Mouse (Mus musculus) embryo, embryonic 11.5 days (tissue): ENCODE measurements around the gene Olfr790.

ENCODE experiments used
- DNase-seq: peaks from one replicate; pipeline ENCODE4 v3.0.0-alpha.2; 2012; ENCODE audit warnings: low read depth, low spot score

The Olfr790 gene

DNA sequence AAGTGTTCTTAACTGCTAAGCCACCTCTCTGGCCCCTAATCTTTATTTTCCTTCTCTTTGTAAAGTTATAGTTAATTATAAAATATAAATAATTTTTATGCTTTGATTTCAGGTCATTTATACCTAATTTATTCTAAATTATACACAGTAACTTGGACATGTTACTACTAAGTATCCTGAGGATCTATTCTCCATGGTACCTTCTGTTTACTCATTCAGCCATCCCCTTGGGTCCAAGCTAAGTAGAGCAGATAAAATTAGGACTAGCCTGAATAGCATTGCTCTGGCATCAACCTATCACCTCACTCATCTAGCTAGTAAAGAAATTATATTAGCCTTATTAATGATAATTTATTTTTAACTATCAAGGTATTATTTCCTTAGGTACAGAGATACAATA is at the start of gene Olfr790:
Olfr790 (plus strand) TSS at position 301 of the 400 bp plus-strand sequence.
- DNase-seq = no peak

- DNase-seq = no peak
These were observed 36.7 kb upstream of the Olfr790 start, which contains the start of gene Olfr787 for GRCm38 (mm10) chr10:129461562-129461961. Gene Olfr787, plus strand, starts transcription at chr10:129461862.

DNA sequence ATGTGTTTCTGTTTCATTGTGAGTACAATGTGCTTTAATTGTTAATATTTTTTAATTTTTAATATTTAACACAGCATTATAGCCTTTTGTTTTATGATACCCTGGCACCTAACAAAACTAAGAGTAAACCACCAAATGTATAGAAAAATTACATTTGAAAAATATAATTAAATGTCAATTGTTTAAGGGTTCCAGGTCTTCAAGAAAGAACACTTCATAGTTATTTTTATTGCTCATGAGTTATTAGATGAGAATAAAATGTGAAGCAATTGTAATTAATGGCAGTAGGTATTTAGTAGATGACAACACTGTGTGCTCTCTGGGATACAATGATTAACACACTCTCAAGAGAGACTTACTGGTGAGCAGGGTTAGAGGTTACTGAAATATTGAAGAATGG is 27.6 kb upstream of the Olfr790 start, which contains the start of gene Olfr788:
Olfr788 (plus strand) TSS at position 301 of the 400 bp plus-strand sequence.
- no peak for DNase-seq

DNA sequence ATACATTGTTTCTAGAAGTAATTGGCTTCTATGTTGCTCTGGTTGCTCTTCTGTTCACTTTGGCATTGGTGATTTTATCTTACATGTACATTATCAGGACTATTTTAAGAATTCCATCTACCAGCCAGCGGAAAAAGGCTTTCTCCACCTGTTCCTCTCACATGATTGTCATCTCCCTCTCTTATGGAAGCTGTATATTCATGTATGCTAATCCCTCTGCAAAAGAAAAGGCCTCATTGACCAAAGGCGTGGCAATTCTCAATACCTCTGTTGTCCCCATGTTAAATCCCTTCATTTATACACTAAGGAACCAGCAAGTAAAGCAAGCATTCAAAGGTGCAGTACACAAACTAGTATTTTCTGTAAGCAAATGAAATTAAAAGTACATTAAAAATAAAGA is 25.0 kb upstream of the Olfr790 start:
- DNase-seq = no peak

GRCm38 (mm10) chr10:129473723-129474122 is 24.6 kb upstream of the Olfr790 start:
- DNase-seq = no peak

- no peak for DNase-seq
These were observed 13.8 kb upstream of the Olfr790 start, which contains the start of gene Olfr789 for GRCm38 (mm10) chr10:129484452-129484851. Gene Olfr789, plus strand, starts transcription at chr10:129484752.

- no peak for DNase-seq
These were observed 8.2 kb upstream of the Olfr790 start for GRCm38 (mm10) chr10:129490101-129490500.

DNA sequence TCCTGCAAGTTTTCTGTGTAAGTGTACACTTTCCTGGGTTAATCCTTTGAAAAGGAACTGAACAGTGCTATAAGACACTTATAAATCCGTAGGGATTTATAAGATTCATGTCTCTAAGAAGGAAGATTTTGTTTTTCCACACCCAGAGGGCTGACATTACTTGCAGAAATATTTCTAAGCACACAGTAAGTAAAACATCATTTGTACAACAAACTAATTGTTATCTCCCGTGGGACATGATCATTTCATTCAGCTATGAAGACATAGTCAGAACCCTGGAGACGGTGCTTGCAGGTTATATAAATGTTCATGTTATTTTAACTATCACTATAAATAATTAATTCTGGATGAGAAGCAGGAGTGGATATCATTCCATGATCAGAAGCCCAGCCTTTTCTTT is 23.2 kb downstream of the Olfr790 start, which contains the start of gene Olfr791:
Olfr791 (plus strand) TSS at position 301 of the 400 bp plus-strand sequence.
- DNase-seq = no peak

DNA sequence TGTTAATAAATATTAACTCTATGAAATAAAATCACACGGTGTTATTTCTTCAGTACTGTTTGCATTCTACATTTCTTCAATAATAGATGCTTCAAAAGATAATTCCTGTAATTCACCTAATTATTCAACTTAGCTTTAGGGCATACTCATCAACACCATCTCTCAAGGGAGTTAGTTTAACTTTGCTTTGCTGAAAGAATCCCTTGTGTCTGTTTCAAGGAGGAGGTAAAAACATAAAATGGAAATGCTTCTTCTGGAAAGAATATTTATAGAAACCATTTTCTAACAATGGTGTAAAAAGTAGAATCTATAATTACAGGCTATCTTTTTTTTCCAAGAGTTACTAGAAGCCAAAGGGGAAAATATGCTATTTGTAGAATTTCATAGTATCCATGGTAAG is 40.6 kb downstream of the Olfr790 start, which contains the start of gene Olfr792:
Olfr792 (plus strand) TSS at position 301 of the 400 bp plus-strand sequence.
- DNase-seq = no peak

- no peak for DNase-seq
These were observed 51.1 kb downstream of the Olfr790 start for GRCm38 (mm10) chr10:129549354-129549753.
